Mouse (Mus musculus): ENCODE results near the gene Nek7.

Nek7 gene

DNA sequence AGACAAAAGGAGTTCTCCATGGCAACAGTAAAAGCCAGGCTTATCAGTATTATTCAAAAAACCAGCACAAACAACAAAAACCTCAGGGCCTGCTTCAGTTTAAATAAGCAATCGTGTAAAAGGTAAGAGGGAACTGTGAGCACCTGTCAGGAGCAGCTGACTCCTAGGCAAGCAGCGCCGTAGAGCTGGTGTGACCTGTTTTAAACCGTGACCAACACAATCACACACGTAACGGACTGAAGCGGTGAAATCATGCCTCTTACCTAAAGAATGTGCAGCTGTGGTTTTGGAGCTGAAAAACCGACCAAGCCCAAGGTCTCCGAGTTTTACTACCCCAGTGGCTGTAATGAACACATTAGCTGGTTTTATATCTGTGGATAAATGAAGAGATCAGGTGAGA is 104.6 kb downstream of the Nek7 start:
- no peak for DNase-seq (ENCODE audit: low spot score in 2 of 2)

- no peak for DNase-seq (ENCODE audit: low spot score in 2 of 2)
Observed at GRCm38 (mm10) chr1:138513982-138514381, 106.0 kb downstream of the Nek7 start.

DNA sequence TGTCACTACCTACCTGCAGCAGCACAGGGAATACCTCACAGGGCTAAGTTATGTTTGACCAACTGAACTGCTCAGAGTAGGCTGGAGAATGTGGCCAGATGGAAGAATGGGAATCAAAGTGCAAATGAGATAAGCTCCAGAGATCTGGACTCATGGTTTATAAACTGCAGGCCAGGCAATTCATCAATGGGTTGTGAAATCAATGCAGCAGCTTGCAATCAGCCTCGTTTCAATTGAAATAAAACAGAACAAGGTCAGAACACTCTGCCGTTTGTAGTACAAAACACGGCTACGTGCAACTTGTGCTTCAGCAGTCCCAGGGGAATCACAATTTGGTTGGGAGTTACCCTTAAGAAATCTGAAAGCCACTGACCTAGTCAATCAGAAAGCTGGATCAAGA is 109.4 kb downstream of the Nek7 start:
- no peak for DNase-seq (ENCODE audit: low spot score in 2 of 2)

DNA sequence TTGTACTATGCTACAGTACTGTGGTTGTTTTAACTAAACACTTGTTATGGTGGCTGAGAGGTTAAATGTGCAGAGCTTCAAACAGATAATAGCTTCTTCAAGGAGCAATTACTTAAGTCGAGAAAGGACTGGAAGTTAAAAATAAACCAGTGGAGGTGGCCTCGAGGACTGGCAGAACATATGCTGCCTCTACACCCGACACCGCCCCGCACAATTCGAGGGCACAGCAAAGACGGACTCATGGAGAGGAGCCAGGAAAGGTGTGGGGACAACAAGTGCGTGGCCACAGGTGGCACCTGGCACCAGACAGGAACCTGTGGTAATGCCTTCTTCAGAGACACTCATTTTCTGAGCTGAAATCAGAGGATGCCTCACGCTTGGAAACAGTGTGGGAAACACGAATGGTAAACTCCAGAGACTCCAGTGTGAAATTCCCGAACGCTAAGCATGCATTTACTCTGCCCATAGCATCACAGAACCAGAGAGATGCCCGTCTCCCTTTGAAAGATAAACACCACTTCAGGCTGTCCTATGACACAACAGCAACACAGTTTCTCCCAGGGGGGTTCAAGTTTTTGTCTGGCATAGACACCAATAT is 112.4 kb downstream of the Nek7 start:
- peak in 1 of 2 experiments; percentile 5 for DNase-seq (ENCODE audit: low spot score in 2 of 2)

GRCm38 (mm10) chr1:138507014-138507413 is 112.9 kb downstream of the Nek7 start:
- no peak for DNase-seq (ENCODE audit: low spot score in 2 of 2)

DNA sequence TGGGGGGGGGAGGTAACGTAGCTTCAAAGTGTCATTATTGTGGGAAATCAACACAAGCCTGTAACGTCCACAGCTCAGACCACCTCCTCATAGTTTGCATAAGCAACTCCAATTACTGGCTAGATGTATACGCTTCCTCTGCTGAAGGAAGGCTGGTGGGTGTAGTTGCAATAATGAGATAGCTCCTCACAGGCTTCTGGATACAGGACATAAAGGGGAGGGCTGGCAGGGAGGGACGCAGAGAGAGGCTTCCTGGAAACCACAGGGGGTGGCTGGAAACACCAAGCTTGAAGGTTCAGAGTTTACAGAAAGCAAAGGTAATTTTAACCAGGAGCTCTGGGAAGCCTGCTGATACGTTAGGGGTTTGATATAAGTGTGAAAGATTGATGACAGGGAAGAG is 115.7 kb downstream of the Nek7 start:
- no peak for DNase-seq (ENCODE audit: low spot score in 2 of 2)

DNA sequence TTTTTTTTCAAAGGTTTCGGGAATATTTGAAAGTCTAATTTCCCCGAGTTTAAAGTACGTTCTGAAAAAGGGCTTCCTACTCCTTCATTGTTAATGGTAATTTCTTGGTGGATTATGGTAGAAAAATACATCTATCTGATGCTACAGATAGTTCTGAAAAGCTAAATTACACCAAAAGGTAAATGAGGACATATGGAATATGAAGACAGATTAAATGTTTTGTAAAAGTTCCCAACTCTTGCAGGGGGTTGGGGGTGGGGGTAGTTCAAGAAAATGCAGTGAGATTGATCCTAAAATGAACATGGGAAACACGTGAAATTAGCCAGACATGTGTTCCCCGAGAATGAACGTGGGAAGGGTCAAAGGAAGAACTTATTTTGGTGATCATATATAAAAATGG is 119.2 kb downstream of the Nek7 start:
- no peak for DNase-seq (ENCODE audit: low spot score in 2 of 2)

DNA sequence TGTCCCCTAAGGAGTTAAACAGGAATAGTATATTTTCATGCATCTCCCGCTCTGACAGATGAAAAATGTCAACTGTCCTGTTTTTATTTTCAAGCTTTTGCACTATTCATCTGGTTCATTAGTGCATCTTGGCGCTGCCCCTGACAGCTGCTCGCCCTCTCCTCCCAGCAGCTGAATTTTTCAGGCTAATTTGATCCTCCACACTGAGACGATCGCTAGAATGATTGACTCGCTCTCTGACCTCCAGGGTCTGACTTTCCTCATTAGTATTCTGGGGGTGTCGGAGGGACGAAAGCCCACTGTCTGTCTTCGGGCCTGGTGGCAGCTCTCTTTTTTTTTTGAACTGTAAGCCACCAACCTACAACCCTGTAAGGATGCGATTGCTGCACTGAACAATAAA is 119.8 kb downstream of the Nek7 start:
- no peak for DNase-seq (ENCODE audit: low spot score in 2 of 2)

DNA sequence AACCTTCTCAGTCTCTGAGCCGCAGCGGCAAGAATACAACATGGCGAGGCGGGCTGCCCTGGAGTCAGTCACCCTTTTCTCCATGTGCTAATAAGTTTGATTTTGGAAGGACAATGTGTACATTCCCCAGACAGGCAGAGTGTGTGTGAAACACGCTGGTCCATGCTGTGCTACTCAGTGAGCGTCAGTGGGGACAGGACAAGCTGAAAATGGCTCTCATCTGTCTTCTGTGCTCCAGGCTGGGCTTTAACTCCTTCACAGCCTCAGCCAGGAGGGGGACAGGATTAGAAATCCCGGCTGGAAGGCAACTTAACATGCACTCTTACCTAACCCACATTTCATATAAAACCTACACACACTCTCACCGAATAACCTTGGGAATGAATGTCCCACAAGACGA is 120.5 kb downstream of the Nek7 start:
- DNase-seq (ENCODE audit: low spot score in 2 of 2): peak; percentile 12 to 16

- no peak for DNase-seq (ENCODE audit: low spot score in 2 of 2)
Observed at GRCm38 (mm10) chr1:138491382-138492097, 128.4 kb downstream of the Nek7 start.

GRCm38 (mm10) chr1:138487569-138487968 is 132.4 kb downstream of the Nek7 start:
- DNase-seq (ENCODE audit: low spot score in 2 of 2): no peak

GRCm38 (mm10) chr1:138480694-138481093 is 139.2 kb downstream of the Nek7 start:
- DNase-seq (ENCODE audit: low spot score in 2 of 2): no peak

GRCm38 (mm10) chr1:138465352-138465751 is 154.6 kb downstream of the Nek7 start:
- DNase-seq (ENCODE audit: low spot score in 2 of 2): no peak

- DNase-seq (ENCODE audit: low spot score in 2 of 2): no peak
Observed at GRCm38 (mm10) chr1:138461425-138461824, 158.5 kb downstream of the Nek7 start.

GRCm38 (mm10) chr1:138449476-138449851 is 170.5 kb downstream of the Nek7 start:
- DNase-seq (ENCODE audit: low spot score in 2 of 2): no peak

DNA sequence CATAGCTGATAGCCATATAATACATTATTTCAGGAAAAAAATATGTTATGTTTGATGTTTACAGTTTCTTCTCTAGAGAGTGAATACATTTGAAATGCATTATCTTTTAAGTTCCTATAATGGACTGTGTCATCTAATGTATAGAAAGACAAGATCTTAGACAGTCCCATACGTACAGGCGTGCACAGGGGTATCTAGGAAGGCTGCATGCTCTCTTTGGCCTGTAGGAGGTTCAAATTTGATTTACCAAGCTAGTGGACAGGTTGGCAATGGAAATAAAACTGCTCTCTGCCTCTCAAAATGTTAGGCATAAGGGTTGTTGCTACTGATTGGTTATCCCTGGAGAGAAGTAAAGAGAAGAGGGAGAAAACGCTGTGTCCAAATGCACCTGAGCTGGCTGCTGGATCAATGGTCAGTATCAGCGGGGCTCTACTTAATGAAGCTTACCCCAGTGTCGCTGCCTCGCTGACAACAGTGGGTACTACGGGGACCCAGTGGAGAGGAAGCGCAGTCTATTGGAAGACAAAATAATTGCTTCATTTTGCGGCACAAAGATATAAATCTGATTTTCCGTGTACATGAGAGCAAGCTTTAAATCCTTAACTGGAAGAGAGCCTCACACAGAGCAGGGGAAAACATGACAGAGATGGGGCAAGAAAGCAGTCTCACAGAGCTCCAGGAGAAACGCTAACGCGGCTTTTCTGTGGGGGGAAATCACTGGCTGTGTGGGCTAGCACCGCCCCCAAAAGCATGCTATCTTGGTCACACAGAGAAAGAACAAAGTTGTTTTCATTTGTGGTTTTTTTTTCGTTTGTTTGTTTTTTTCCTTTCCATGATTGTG is 171.1 kb downstream of the Nek7 start:
- no peak for DNase-seq (ENCODE audit: low spot score in 2 of 2)

DNA sequence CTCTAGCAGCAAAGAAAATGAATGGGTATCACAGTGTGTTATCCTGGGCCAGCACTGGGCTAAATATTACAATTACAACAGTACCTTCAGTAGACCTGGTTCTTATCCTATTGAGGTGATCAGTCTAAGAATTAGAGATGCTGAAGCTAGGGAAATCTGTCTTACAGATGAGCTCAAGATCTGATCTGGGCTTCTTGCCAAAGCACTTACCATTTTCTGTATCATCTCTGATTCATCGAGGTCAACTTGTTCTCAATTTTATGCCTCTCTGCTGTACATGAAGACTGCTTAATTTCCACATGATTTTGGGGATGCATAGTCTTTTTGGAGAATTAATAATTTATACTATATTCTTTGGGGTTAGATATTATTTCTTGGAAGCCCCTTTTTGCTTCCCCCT is 173.1 kb downstream of the Nek7 start:
- no peak for DNase-seq (ENCODE audit: low spot score in 2 of 2)
